14 mouse cellular contexts compared by ENCODE assay signal in genomic region chr11:9191555-9192131, GRCm38 (mm10). TPM values are rescaled to one million over a fixed set of nuclear protein-coding genes. Genes with fewer than 3 reads are reported as not detected.
DNase-seq lines count a peak whose midpoint lies in the region; ATAC-seq and TF ChIP-seq lines count a peak whose summit lies in the region.
"Had no signal": no experiment of that assay in that cellular context is flagged by ENCODE, and none has a peak within 500 bp of the region (broad histone marks: within the 10 kb centered on the region; RNA-seq: fewer than 3 reads in every experiment).

Gene Abca13 (plus strand): TSS chr11:9191942.

- no peak for TF ChIP-seq CTCF in forebrain, postnatal 0 days (IDR thresholded peaks at IDR 0.05; ENCODE audit: low read depth)
- no peak for TF ChIP-seq CTCF in bone marrow, adult 2 months (IDR thresholded peaks at IDR 0.05; ENCODE audit: control insufficient read depth, insufficient read depth, low read length)

- 0 out of 2 replicates have a peak, but pooled peaks cover 6% of the 10 kb centered on the region for H3K4me1 ChIP-seq in forebrain, embryonic 13.5 days
- H3K4me1 ChIP-seq in forebrain, postnatal 0 days (ENCODE audit: insufficient read depth) = no peaks in the 10 kb centered on the region
- no peaks in the 10 kb centered on the region; the same call in 1 of the 2 replicates for H3K4me1 ChIP-seq in bone marrow, adult 2 months (ENCODE audit: control insufficient read depth, insufficient read depth, low read length)
- H3K4me1 ChIP-seq: limb, embryonic 12.5 days had no signal

- H3K9me3 ChIP-seq in forebrain, embryonic 13.5 days (replicated peaks) = no peaks in the 10 kb centered on the region
- no peaks in the 10 kb centered on the region for H3K9me3 ChIP-seq in forebrain, postnatal 0 days (ENCODE audit: low read length)
- H3K9me3 ChIP-seq: limb, embryonic 12.5 days had no signal

- no peak within 1 kb of the TSS for H3K27ac ChIP-seq in forebrain, embryonic 13.5 days
- H3K27ac ChIP-seq in forebrain, postnatal 0 days (ENCODE audit: low read depth, low read length) = no peak within 1 kb of the TSS
- H3K27ac ChIP-seq in bone marrow, adult 2 months (ENCODE audit: control insufficient read depth, insufficient read depth, low read depth, low read length, poor library complexity) = peak within 1 kb of the TSS; percentile 83
- H3K27ac ChIP-seq: limb, embryonic 12.5 days had no signal

- no peak within 1 kb of the TSS for H3K4me2 ChIP-seq in forebrain, embryonic 13.5 days
- no peak within 1 kb of the TSS for H3K4me2 ChIP-seq in forebrain, postnatal 0 days (ENCODE audit: low read depth)
- H3K4me2 ChIP-seq: limb, embryonic 12.5 days had no signal

- no peaks in the 10 kb centered on the region for H3K27me3 ChIP-seq in forebrain, embryonic 13.5 days
- no peaks in the 10 kb centered on the region for H3K27me3 ChIP-seq in forebrain, postnatal 0 days (ENCODE audit: insufficient read depth, low read length)
- H3K27me3 ChIP-seq: limb, embryonic 12.5 days had no signal

- no peak for DNase-seq in forebrain, postnatal 0 days
- peak; percentile 38 for DNase-seq in kidney, adult 18-20 months
- DNase-seq in lung, postnatal 36 days = peak; percentile 9
- DNase-seq in thymus, postnatal 0 days (ENCODE audit: low spot score) = no peak
- no peak for DNase-seq in testis, postnatal 10 days (ENCODE audit: low spot score)
- no peak for DNase-seq in right cerebral cortex, postnatal 36 days (ENCODE audit: low spot score in 2 of 2)
- DNase-seq: adrenal gland, postnatal 25 days; B cell, adult 2 months; cerebellum, adult 9-11 months; right cerebral cortex, adult 18-20 months had no signal

- no peak within 1 kb of the TSS for H3K4me3 ChIP-seq in forebrain, embryonic 13.5 days
- no peak within 1 kb of the TSS for H3K4me3 ChIP-seq in forebrain, postnatal 0 days (ENCODE audit: low read depth, low read length)
- H3K4me3 ChIP-seq in bone marrow, adult 2 months (replicated peaks; ENCODE audit: control insufficient read depth, low read depth, low read length) = peak within 1 kb of the TSS; percentile 64
- H3K4me3 ChIP-seq: limb, embryonic 12.5 days had no signal

- ATAC-seq in forebrain, embryonic 13.5 days = peak; percentile 19; the same call in 1 of the 2 replicates
- ATAC-seq in forebrain, postnatal 0 days = no peak
- ATAC-seq: intestine, postnatal 0 days had no signal

- 27% methylated on average over 12 of the region's 12 CpGs for WGBS in forebrain, embryonic 13.5 days
- WGBS in forebrain, postnatal 0 days = 31% methylated on average over 12 of the region's 12 CpGs
- WGBS in bone marrow, adult 2 months = 40% methylated on average over 12 of the region's 12 CpGs

- no peak within 1 kb of the TSS for H3K9ac ChIP-seq in forebrain, embryonic 13.5 days
- H3K9ac ChIP-seq in forebrain, postnatal 0 days = no peak within 1 kb of the TSS
- H3K9ac ChIP-seq: limb, embryonic 12.5 days had no signal

- peak; percentile 60; the same call in 1 of the 2 replicates for TF ChIP-seq POLR2A in bone marrow, adult 2 months (IDR thresholded peaks at IDR 0.05; ENCODE audit: borderline replicate concordance, control insufficient read depth, low read depth, low read length)

- H3K36me3 ChIP-seq in forebrain, embryonic 13.5 days (ENCODE audit: poor library complexity, severe bottlenecking) = no peaks in the 10 kb centered on the region
- no peaks in the 10 kb centered on the region for H3K36me3 ChIP-seq in forebrain, postnatal 0 days (ENCODE audit: insufficient read depth)
- H3K36me3 ChIP-seq: limb, embryonic 12.5 days had no signal

RNA-seq across cellular contexts. Expression of gene Abca13, which starts in this region (rescaled TPM):
- 0.01 and 0.14 TPM in 2 replicates for polyA plus RNA-seq in forebrain, embryonic 13.5 days (2015; fragmentation: Nextera tagmentation; extraction: Ambion mirVana)
- total RNA-seq in forebrain, postnatal 0 days (2014; rRNA removed) = 0.05 and 0.08 TPM in 2 replicates
- 0.03 and 0.06 TPM in 2 replicates for polyA plus RNA-seq in forebrain, postnatal 0 days (2015; fragmentation: Nextera tagmentation; extraction: Ambion mirVana)
- 0.61 and 9.4 TPM in 2 replicates for polyA plus RNA-seq in bone marrow, adult 2 months (2011; ENCODE audit: insufficient read depth, insufficient read length, low replicate concordance, missing spikeins)
- polyA plus RNA-seq in thymus, postnatal 0 days (2015; fragmentation: Nextera tagmentation; extraction: Ambion mirVana) = 0.05 TPM in 2 replicates
- polyA plus RNA-seq: limb, embryonic 12.5 days had no signal

Comparison
In these comparisons a context has a peak if more than half of its experiments do, and no peak if none do; other contexts are left out.
1. Peak in ATAC-seq in forebrain, embryonic 13.5 days; RNA of the gene not detected or under 1 TPM.
2. DNase-seq: peak in kidney, adult 18-20 months (single experiment) and lung, postnatal 36 days (single experiment); none in forebrain, postnatal 0 days (single experiment), thymus, postnatal 0 days (single experiment), testis, postnatal 10 days (single experiment) and right cerebral cortex, postnatal 36 days (0 of 2).